Mouse (Mus musculus) erythroid progenitor cell, adult 5-6 weeks (primary cell): ENCODE results near the gene Cry1. TPM values are rescaled to one million over a fixed set of nuclear protein-coding genes. Genes with fewer than 3 reads are reported as not detected.

Experiments
- ATAC-seq: replicated peaks from 2 replicates; pipeline ENCODE4 v1.8.0; 2016; ENCODE audit warnings: moderate number of reproducible peaks, mild to moderate bottlenecking, moderate TSS enrichment, inconsistent platforms; ENCODE audit not compliant: poor library complexity, low FRiP score, severe bottlenecking
- total RNA-seq, 2 experiments: library from RNA; stranded (forward) in 1 of 2; stranded (reverse) in 1 of 2; fragments of 150-400 nt in 1 of 2; fragments of 186-747, 209-891 nt in 1 of 2; gene quantifications; 2 replicates each; pipeline versions ENCODE4 v1.2.3 to v1.2.4; 2015 to 2017; ENCODE audit warnings: low replicate concordance in 2 of 2

Cry1 gene
- total RNA-seq (2015; ENCODE audit: low replicate concordance) (2.9 and 7.1 TPM in 2 replicates), total RNA-seq (2017; ENCODE audit: low replicate concordance) (6.9 and 7.6 TPM in 2 replicates)

GRCm38 (mm10) chr10:85184964-85185608 is at the start of gene Cry1:
Gene Cry1, minus strand, starts transcription at chr10:85185064.
- peak; percentile 70; the same call in 1 of the 2 replicates for ATAC-seq

DNA sequence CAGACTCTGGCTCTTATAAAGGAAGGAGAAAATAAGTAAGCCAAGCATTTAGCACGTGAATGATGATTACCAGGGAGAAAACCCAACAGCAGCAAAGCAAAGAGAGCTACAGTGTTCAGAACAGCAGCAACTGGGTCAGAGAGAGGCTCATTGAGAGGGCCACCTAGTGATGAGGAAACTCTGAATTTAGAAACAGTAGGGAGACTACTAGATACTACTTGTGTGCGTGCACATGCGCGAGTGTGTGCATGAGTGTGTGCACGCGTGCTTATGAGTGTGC is 36.8 kb upstream of the Cry1 start:
- no peak for ATAC-seq

DNA sequence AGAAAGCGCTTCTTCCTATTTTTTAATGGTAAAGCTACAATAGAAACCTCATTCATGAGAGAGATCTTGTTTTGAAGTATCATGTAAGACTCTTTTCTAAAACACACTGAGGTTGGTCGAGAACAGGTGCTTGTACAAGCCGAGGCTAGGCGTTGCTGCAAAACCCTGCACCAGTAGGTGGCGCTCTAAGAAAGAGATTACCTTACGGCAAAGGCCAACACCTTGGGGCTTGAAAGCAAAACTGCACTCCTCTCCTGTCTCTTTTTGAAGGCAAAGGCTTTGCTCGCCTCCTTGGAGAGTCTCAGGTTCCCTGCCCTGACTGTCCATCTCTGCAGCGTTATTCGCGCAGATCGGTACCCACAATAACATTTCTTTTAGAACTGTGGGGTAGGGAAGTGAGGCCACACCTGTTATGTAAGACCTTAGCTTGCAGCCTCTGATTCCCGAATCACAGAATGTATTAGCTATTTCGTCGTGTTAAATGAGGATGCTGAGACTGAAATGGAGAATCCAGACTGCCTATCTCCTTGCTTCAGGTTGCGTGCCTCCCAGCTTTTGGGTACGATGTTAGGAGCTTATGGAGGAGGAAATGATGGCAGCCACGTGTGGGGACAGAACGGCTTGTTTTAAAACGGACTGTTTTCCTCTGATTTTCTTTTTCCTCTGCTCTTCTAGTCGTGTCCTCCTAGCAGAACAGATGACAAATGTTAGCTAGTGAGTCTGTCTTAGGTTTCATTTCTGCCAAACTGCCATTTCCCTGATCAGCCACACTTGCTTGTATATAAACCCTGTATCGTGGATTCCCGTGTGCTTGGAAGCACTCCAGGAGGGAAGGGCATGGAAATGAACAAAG is 36.3 kb upstream of the Cry1 start:
- no peak for ATAC-seq

GRCm38 (mm10) chr10:85214847-85215246 is 30.0 kb upstream of the Cry1 start:
- ATAC-seq = no peak

DNA sequence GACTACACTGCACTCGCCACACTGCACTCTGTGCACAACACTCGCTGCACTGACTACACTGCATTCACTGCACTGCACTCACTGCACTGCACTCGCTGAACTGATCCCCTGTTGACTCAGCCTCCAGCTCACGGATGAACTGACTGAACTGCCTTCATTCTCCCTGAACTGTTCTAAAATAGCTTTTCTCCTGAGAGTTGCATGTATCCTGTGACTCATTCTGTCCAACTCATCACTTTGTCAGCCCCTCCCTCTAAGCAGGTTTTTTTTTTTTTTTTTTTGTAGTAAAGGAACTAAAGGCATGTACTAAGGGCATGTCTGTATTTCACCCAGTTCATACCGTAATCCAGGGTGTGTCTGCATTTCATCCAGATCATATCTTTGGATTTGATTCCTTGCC is 26.8 kb upstream of the Cry1 start:
- no peak for ATAC-seq

GRCm38 (mm10) chr10:85210125-85210524 is 25.3 kb upstream of the Cry1 start:
- ATAC-seq = no peak

- ATAC-seq = no peak
These were observed 24.3 kb upstream of the Cry1 start for GRCm38 (mm10) chr10:85209119-85209605.

DNA sequence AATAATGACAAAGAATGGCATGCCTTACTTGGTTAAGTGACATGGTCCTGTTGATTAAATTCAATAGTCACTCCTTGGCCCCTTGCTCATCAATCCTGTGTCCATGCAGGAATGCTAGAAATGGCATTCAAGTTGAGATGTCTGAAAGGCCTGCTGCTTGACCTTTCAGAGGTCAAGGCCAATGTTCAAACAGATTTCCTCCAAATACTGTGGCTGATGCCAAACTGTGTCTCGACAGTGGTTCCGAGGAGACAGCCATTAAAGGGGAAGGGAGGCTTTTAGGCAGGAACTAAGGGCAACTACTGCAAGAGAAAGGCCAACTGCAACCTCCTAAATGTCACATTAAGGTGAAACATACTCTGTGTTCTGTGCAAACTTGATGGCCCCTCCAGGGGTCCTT is 20.5 kb upstream of the Cry1 start:
- no peak for ATAC-seq

DNA sequence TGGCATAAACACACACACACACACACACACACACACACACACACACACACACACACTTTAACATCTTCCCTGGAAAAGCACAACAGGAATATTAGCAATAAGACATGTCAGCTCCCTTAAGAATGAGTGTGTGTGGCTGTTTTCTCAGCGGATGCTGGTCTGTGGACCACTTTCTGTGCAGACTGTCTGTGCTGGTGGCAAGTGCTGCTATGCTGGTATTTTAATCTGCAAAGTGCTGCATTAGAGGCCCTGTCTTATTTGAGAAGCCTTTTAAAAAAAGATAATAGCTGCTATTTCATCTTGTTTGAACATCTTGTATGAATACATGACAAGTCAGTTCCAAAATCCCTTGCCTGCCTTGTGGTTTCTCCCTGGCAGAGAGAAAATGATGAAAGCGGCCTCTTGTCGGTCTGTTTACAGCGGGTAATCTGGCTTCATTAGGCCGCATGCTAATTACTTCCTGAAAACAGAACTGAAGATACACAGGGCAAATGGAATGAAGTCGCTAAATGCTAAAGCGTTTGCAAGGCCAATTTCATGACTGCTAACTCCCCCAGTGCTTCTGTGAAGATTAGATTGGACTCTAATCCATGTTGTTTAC is 19.5 kb upstream of the Cry1 start:
- no peak for ATAC-seq

DNA sequence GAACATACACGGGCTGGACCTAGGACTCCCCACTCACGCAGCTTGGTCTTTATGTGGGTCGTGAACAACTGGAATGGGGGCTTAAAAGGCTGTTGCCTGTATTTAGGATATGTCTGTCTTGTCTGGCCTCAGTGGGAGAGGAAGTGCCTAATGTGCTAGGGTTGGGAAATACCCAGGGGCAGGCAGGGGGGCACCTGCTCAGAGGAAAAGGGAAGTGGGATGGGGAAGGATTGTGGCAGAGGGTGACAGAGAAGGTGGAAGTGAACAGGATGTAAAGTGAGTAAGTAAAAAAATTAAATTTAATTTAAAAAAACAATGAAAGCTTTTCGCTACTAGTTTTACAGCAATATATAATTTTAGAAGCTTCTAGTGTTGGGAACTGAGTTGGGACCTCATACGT is 9.7 kb upstream of the Cry1 start:
- ATAC-seq = no peak

DNA sequence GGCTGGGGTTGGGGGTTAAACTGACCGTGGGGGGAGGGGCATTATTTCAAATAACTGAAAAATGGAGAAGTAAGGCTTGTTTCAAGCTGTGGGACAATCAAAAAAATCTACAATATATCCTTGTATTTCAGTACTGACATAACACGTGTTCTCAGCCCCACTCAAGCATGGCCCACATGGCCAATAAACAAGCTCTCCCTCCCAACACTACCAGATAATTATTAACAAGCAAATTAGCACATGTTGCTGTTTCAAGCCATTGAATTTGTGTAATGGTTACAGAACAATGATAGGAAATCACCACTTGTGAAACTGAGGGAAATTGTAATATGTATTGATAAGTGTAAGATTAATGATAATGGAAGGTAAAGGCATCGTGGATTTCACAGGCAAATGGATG is 8.5 kb upstream of the Cry1 start:
- no peak for ATAC-seq

DNA sequence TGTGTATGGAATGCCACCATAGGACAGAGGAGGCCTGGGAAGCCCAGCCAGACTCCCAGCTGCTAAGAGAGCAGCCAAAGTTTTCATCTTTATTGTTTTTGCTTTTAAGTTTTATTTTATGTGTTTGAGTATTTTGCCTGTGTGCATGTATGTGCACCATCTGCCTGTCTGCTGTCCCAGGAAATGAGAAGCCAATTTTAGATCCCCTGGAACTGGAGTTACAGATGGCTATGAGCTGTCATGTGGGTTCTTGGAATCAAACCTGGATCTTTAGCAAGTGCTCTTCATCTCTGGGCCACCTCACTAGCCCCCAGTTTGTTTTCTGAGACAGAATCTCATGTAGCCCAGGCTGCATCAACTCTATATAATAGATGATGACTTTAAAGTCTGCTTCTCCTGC is 5.8 kb upstream of the Cry1 start:
- ATAC-seq = no peak

DNA sequence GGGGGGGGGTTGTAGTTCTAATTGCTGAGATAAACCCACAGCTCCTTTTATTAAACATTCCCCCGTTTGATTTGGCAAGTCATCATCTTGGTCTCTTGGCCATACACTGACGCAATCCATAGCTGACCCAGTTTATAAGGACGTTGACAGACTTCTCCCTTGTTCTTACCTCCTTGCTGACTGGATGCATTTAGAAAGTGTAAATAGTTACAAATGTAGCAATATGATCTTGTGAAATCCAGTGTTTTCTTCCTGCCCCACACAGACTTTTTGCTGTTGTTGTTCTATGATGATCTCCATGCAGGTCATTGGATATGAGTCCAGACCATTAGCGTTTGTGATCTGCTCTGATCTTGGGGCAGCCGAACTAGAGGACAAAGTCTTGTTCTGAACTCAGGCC is 5.1 kb upstream of the Cry1 start:
- no peak for ATAC-seq

DNA sequence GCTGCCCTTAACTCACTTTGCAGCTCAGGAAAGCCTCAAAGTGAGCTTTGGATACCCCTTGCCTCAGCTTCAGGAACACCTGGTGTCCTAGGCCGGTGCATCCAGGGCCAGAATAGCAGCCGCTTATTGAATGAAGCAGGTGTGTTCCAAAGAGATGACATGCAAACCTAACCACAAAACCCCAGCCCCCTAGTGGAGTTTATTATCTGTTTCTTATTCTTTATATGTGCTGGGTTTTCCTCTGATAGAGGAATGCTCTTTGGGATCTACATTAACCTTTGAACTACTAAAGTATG is 1.6 kb upstream of the Cry1 start:
- ATAC-seq = no peak

- no peak for ATAC-seq
These were observed 1.0 kb upstream of the Cry1 start for GRCm38 (mm10) chr10:85185639-85186498.

GRCm38 (mm10) chr10:85184201-85184963 is 482 bp downstream of the Cry1 start:
- no peak for ATAC-seq

DNA sequence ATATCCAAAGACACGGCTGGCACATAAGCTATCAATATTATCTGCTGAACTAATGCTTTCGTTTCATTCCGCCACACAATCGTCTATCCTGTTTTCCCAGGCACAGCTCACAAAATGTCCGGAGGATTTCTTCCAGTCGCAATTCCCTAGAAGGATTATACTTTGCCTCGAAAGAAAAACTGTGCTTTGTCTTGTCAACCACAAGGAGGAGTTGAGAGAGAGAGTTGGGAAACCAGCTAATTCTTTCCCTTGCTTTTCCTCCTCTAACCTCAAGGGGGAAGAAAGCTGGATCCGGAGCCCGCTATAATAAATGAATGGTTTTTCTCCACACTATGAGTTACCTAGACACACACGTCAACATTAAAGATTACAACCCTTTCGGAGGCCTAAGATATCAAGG is 1.2 kb downstream of the Cry1 start:
- ATAC-seq = no peak

DNA sequence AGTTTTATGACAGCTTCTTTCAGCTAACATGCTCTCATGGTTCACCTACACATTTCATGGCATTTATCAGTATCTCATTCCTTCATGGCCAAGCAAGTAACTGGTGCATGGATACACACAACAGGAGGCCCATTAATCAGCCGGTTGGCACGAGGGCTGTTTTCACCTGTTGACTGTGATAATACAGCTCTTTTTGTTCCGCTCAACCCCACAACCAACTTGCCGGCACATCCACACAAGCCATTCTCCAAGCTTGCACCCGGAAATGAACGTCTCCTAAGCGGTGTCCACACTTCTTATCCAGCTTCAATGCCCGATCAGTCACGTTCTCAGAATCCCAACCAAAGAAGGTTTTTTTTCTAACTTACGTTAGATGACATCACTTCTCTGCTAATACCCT is 2.1 kb downstream of the Cry1 start:
- no peak for ATAC-seq

DNA sequence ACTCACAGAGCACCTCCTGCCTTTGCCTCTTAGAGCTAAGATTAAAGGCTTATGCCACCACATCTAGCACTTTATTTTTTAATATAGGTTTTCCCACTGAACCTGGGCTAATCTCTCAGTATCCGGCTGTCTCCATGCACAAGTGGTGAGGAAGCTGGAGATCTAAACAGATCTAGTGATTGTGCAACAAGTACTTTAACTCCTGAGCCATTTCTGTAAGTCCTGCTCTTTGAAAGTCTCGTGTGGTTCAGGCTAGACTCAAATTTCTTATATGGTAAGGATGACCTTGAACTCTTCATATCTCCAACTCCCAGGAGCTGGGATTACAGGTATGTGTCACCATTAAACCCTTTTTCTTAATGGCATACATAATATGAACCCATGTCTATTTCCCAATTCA is 8.2 kb downstream of the Cry1 start:
- no peak for ATAC-seq

DNA sequence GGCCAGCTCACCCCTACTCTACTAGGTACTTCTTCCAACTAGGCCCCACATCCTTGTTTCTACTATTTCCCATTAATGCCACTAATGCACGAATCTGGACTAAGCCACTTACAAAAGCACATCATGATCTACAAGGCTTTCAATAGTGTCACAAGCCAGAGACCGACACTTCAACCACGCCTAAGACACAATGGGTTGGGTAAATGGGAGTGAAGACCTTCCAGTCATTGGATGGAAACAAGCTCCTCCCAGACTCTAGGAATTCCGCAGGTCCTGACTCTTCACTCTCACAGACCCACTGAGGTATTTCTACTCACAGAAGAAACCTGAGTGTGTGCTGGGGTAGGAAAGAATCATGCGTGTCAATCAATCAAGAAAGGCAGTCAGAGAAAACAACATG is 19.6 kb downstream of the Cry1 start:
- ATAC-seq = no peak
